Mouse (Mus musculus) c-Kit-positive CD71-positive TER-119-positive erythroid progenitor cells, embryonic 14.5 days (primary cell): ENCODE data around the gene Nelfb.

Experiments
- DNase-seq: peaks from one replicate; pipeline ENCODE4 v3.0.0-alpha.2; 2013; ENCODE audit warnings: low spot score

The Nelfb gene

DNA sequence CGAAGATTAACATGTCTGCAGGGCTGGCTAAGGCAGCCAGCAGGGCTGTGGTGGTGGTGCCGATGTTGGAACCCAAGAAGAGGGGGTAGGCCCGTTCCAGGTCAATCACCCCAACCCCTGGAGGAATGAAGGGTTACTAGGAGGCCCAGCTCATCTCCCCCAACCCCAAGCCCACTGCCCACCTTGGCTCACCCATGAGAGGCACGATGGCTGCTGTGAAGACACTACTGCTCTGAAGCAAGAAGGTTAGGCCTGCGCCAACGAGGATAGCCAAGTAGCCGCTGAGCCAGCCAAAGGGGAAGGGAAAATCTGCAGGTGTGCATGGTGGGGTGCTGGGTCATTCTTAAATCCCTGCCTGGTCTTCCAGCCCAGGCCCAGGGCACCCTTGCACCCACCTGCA, 19.3 kb upstream of the Nelfb start:
- no peak for DNase-seq

DNA sequence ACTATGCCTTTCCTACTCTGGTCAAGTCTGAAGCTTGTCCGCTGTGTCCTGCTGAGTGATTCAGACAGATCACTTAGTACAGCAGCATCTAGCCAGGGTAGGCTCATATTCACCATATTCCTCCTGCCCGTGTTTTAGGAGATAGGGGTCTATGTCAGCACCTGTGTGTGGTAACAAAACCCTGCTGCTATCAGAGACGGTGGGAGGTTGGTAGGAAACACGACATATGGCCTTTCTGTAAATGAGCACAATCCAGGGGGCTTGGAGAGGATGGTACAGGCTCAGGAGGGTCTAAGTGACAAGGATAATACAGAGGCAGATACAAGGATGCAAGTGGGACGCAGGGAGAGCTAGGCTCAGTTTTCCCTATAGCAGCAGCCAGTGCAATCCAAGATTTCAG, 18.3 kb upstream of the Nelfb start:
- no peak for DNase-seq

DNA sequence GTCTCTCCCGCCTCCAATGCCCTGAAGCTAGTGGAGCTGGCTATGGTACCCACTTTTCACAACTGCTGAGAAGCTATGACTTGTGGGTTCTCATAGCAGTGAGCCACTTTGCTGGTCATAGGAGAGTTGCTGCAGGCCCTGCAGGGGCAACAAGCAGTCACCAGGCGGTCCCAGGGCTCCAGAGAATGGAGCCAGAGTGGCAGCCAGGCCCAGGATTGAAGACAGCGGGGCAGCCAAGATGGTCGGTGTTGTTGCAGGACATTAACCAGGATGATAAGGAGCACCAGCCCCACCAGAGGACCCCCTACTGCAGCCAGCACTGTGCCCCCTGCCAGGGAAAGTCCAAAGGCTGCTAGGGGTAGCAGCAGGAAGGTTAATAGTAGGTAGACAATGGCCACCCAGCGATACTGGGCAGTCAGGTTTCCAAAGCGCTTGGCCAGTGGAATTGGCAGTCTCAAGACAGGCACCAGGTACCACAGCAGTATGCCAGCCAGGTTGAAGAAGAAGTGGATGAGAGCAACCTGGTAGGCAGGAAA, 17.8 kb upstream of the Nelfb start:
- no peak for DNase-seq

DNA sequence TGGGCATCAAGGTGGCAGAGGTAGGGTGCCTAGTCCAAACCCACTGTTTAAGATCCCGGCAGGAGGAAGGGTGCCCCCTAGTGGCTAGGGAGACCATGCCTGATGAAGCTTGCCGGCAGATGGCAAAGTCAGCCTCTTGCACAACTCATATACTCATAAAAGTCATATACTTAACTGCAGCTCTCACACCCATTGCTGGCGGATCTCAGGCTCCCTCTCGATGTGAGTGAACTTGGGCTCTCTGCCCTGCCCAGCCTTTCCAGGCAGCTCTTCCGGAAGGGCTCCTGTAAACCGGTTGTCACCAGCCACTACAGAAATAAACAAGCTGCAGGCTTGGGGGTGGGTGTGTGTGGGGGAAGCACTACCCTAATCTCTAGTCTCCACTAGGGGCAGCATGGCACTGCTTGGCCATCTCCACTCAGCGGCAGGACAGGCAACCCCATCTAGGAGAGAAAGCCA, 17.2 kb upstream of the Nelfb start:
- peak; percentile 87 for DNase-seq

DNA sequence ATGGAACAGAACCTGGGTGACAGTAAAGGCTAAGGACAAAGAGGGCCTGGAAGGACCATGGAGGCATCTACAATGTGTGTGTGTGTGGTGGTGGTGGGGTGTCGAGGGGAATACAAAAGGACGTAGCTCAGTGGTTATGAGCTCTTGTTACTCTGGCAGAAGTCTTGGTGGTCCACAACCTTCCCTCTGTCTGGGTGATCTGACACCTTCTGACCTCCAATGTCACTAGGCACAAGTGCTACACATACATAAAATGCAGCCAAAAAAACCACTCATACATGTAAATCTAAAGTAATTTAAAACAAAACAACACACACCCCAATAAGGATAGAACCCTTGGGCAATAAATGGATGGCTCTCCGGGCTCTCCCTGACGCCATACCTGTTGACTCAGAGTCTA, 16.1 kb upstream of the Nelfb start:
- no peak for DNase-seq

DNA sequence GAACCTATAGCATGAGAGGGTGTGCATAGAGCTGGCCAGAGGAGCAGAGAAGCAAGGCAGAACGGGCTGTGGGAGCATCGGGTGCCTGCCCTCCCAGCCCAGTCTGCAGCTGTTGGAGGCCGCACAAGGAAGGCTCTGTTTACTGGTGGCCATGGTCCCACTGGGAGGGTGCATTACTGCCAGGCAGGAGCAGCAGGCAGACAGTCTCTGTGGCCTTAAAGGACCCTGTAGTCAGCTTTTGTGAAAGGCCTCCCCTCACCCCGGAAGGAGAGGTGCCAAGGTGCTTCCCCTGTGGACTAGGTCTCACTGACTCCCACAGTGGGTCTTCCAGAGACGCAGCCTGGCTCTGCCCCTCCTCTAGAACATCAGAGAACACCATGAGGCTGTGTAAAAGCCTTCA, 15.6 kb upstream of the Nelfb start:
- no peak for DNase-seq

DNA sequence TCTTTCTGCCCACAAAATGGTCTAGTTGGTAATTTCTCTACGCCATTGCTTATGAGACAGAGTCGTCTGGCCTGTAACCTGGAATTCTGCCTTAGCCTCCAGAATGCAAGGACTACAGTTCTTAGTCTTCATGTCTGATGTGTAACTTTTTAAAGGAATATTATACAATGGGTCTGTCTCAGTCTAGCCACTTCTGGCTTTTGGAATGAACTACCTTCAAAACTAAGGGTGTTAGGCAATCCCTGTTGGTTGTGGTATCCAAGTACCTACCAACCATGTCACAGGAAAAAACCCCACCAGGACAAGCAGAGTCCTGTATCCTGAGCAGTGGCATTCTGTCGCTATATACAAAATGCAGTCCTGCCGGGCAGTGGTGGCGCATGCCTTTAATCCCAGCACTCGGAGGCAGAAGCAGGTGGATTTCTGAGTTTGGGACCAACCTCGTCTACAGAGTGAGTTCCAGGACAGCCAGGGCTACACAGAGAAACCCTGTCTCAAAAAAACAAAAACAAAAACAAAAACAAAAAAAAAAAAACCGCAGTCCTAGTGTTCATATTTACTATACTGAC, 14.6 kb upstream of the Nelfb start:
- no peak for DNase-seq

DNA sequence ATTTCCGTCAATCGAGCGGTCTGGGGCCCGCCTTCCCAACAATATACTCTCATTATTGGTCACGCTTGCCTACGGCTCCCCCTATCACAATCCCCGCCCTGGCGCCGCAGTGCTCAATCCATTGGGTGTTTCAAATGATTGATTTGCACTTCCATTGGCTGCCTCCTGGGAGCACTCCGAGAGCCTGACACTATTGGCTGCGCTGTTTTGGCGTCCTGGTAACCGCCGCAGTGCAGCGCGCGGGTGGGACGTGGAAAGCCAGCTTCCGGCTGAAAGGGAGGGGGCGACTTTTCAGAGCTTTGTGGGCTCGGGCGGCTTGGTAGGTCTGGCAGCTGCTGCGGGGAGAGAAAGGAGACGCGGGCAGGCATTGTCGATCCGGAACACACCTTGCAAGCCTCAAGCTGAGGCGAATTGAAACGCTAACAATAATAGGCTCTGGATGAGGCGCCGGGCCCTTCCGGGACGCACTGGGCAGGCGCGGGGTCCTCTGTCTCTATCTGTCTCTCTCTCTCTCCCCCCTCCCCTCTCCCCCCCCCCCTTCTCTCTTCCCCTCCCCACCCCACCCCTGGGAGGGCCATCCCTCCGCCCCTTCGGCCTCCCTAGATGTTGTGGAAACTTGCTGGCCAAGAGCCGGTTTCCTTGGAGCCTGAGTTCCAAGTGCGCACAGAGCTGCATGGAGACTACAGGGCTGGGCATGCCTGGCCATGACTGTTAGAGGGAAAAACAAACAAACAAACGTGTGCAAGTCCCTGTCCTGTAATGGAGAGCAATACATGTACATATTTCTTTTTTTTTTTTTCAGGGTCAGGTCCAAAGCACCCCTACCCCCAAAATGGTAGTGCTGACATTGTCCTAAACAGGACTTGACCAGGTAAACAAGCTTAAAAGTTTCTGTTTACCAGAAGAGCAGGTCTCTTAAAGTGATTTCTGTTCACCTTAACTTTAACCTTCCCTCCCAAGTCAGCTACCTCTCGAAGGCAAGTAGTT, 13.8 kb upstream of the Nelfb start:
- DNase-seq: no peak

DNA sequence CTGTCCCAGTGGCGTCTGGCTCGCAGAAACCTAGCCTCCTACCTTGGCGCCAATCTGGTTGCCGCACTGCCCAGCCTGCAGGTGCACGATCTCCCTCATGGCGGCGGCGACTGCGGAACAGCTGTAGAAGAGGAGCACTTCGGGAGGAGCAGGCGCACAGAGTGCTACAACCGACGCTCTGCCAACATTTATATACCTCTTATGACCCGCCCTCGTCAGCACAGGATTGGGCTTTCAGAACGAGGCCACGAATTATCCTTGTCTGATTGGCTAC, 13.1 kb upstream of the Nelfb start, which contains the start of gene Tubb4b:
Gene Tubb4b, minus strand, starts transcription at position 211 of the 274 bp plus-strand sequence.
- DNase-seq: peak; percentile 99

DNA sequence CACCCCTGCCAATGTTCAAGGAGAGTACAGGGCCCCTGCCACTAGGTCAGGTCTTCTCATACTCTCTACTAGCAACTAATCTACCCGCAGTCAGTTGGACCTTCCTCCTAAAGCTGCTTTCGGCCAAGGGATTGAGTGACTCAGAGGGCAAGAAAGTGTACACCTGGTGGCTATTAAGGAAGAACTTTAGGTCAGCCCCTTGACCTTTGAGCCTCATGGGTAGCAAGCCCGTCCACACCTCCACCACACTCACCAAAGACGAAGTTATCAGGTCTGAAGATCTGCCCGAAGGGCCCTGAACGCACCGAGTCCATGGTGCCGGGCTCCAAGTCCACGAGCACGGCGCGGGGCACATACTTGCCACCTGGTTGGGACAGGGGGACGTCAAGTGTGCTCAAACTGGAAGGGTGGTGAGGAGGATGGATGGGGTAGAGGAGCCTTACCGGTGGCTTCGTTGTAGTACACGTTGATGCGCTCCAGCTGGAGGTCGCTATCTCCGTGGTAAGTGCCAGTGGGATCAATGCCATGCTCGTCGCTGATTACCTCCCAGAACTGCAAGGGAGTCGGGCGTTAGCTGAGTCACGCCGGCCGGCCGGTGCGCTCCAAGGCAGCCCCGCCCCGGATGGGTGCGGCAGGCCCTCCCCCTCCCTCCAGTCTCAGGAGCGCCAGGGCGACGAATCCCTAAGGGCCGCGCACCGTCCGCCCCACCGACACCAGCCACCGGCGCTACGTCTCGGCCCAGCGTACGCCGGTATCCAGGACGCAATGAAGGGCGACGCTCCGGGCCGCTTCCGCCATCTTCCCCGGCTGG, 12.6 kb upstream of the Nelfb start:
- DNase-seq: peak; percentile 91

DNA sequence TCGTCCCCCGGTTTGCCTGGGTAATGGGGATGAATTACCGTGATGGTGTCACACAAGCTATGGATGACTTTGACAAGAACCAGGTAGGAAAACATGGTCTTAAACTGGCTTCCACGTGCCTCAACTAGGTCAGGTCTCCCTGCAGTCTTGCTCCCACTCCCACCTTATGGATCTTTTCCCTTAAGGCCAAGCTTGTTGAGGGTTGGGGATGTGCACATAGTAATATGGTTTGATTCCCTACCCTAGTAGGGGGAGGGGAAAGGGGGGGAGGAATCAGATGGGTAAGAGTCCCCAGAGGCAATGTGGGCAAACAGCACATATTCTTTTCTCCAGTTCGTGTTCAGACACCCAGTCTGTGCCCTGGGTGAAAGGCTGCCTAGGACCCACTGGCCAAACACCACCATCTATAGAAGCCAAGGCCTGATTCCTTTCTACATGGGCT, 10.1 kb upstream of the Nelfb start:
- DNase-seq: no peak

DNA sequence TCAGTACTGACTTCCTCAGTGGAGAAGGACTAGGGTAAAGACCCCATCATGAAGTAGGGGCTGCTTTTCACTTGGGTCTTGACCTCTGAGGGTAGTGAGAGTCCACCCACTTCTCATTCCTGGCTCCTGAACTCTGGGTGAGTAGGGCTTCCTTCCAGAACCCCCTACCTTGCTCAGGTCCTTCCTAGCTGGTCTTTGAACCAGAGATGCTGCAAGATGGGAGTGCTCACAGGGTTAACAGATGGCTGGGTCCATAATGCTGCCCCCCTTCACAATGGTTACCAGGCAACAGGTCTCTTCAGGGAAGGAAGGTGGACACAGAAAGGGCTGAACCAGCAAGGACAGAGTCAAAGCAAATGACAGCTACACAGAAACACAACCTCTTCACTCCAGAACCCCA, 7.2 kb upstream of the Nelfb start, which contains the start of gene Fam166a:
Gene Fam166a, plus strand, starts transcription at position 301 of the 400 bp plus-strand sequence.
- DNase-seq: no peak

DNA sequence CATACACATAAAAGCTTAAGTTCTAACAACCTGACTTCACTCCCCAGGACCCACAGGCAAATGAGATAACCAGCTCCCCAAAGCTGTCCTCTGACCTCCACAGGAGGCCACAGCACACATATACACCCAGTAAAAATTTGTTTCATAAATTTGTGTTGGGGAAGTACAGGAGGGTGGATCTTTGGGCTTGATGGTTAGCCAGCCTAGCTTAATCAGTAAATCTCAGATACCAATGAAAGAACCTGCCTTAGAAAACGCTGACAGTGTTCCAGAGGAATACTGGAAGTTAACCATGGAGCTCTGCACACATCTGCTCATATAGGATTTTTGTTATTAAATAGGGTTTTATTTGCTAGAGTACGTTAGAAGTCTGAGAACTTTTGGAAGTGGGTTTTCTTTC, 6.4 kb upstream of the Nelfb start:
- DNase-seq: no peak

DNA sequence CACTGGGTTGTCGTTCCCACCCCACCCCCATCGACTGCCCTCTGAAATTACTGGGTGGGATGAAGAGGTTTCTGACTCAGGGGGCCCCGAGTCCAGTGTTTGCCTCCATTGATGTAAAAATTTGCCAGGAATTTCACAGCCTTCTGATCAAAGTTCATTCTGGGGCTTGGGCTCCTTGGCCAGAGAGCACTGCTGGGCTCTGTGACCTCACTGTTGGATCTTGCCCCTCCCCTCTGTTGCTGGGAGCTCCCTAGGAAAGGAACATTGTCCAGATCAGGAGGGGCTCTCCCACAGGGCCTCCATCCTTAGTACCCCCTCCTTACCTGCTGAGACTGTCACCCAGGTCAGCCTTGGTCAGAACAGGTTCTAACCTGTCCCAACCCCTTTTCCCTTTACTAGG, 3.2 kb upstream of the Nelfb start, which contains the start of gene Stpg3:
Gene Stpg3, minus strand, starts transcription at position 194 of the 400 bp plus-strand sequence.
- DNase-seq: no peak

DNA sequence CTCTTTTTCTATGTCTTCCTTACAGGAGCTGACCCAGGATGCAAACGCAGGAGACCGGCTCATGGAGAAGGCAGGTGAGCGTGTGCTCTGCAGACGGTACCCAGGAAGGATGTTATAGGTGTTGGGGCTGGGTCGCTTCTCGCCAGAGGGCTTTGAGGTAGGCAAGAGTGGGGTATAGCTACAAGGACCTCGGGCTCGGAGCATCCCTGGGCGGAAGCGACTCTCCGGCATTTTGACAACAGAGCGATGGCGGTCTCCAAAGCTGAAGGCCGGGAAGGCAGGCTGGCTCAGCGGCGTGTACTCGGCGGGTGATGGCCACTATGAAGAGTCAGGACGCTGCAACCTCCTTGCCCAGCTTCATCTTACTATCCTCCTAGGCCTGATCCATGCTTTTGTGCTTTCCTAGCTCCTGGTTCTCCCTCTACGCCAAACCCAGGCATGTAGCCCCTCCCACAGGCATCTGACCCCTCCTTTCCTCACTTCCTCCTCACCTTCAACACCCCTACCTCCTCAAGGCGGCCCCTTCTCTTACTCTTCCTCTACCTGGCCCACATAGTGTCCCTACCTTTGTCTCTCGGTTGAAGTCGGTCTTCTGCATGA, 2.1 kb upstream of the Nelfb start:
- no peak for DNase-seq

DNA sequence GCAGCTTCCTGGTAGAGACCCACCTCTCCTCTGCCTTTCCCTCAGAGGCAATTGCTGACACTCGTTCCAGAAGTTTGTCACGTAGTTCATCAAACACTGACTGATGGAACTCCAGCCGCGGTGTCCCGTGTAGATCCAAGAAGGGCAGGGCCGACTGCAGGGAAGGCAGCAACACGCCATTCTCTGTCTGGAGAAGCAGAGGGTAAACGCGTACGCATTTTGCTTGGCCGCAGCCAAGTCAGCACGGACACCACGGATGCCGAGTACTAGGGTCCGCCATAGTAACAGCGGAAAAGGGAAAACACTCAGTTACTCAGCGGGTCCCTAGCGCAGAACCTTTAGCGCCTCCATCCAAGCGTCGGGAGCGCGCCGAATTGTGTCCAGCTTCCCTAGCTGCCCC, 603 bp downstream of the Nelfb start:
- no peak for DNase-seq

DNA sequence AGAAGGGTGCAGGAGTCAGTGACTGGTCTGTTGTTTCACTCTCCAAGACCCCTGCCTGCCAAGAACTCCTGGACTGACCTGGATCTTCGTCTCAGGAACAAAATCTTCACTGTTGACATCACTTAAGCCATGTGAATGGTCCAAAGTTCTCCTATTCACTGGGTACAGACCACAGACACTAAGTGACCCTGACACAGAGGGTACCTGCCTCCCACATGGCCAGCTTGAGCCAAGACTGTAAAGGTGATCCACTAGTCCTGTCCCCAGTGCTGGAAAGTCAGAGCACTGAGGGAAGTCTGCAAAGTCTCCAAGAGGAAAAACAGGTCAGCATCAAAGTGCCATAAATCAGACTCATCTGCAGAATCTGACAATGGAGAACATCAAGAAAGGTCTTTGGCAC, 3.7 kb downstream of the Nelfb start:
- no peak for DNase-seq

DNA sequence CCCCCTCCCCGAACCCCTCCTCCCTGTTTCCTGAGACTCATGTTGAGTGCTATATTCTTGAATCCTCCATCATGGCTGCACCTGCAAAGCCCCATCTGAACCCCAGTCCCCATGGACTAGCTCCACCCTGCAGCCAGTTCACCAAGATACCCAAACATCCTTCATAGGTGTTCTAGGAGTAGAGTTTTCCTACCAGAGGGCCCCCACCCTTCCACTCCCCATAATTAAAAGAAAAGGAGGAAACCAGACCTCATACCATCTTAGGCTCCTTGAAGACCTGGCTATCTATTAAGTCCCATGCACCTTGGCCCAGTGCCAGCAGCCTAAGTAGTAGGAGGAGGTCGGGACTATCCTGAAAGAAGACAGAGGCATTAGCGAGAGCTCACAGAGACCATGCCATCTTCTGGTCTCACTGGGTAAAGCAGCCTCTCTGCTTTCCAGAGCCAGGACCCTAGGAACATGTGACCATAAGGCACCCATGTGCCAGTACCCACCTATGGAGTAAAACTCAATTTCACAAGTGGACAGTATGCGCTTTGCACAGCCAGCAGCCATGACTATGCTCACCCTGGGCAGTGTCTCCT, 7.6 kb downstream of the Nelfb start:
- no peak for DNase-seq

DNA sequence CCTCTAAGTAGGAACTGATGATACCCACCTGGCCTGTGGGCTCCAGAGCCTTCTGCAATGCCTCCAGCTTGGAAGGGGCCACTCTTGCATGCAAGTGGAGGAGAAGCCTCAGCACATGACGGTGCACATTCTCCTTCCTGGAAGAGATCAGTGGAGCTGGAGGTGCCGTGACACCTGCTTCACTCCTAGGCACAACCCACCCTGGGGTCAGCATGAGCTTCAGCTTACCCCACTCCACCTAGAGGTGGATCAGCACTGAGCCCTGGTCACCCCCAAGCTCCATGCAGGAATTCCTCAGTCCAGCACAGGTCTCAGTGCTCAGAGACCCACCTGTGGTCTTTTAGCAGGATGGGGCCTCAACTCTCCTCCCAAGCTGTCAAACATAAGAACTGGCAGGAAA, 10.7 kb downstream of the Nelfb start:
- no peak for DNase-seq

DNA sequence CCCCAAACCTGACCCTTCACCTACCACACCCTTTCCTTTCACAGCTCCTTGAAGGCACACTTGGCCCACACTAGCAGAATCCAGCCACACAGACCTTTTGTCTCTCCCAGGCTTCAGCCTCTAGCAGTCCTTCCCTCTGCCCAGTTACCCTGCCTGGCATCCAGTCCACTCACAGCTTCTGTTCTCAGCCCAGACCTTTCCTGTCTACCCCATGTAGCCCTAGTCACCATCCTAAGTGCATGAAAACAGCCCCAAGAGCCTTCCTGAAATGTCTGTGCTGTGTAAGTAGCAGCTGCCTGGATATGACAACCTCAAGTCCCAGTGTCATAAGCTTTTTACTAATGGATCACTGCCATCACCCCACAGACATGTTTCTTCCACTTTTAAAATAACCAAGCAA, 13.3 kb downstream of the Nelfb start:
- no peak for DNase-seq

DNA sequence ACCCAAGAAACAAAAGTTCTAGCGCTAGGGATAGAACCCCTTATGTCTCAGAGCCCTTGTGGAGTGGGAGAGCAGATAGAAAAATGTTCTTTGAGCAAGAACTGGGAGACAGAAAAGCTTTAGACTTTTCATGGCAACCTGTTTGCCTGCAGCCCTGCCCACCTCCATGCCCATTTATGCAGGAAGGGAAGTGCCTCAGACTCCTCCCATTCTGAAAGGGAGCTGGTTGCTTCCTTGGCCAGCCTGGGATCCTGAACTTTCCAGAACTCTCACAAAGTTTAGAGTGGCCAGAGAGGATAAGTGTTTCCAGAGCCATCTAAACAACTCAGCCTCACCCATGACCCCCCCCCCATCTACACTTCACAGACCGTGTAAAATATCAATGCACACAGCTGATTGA, 14.1 kb downstream of the Nelfb start:
- DNase-seq: no peak
